Mouse (Mus musculus) embryonic fibroblast, embryonic 13.5 days (primary cell): ENCODE data around the gene Camta1. TPM values are rescaled to one million over a fixed set of nuclear protein-coding genes. Genes with fewer than 3 reads are reported as not detected.

Experiments
- H3K27ac ChIP-seq: 2 replicates; pipeline ENCODE4 v1.5.1; 2012; ENCODE audit warnings: low read length, control low read depth, inconsistent platforms; ENCODE audit not compliant: insufficient read depth
- H3K4me1 ChIP-seq: 2 replicates; pipeline ENCODE4 v1.6.1; 2011; ENCODE audit warnings: low read length; ENCODE audit not compliant: control insufficient read depth, insufficient read depth
- H3K4me3 ChIP-seq: 2 replicates; pipeline ENCODE4 v1.5.1; 2011; ENCODE audit warnings: mild to moderate bottlenecking, control low read depth, low read length; ENCODE audit not compliant: insufficient read depth
- CTCF ChIP-seq: IDR thresholded peaks from 2 replicates; pipeline ENCODE4 v1.5.1; 2011; ENCODE audit warnings: mild to moderate bottlenecking, control low read depth, low read length, moderate library complexity, borderline replicate concordance; ENCODE audit not compliant: insufficient read depth
- POLR2A ChIP-seq: IDR thresholded peaks from 2 replicates; pipeline ENCODE4 v1.6.1; 2011; ENCODE audit warnings: low read depth, mild to moderate bottlenecking, control low read depth, low read length, moderate library complexity
- polyA plus RNA-seq: library from polyadenylated mRNA; stranded (reverse); fragments of >200 nt; gene quantifications from 2 replicates; pipeline ENCODE4 v1.2.4, GENCODE M21; 2011; ENCODE audit warnings: low read depth; ENCODE audit not compliant: missing spikeins, insufficient read length

Camta1 gene
- polyA plus RNA-seq, 1 experiment: 53.4 TPM

DNA sequence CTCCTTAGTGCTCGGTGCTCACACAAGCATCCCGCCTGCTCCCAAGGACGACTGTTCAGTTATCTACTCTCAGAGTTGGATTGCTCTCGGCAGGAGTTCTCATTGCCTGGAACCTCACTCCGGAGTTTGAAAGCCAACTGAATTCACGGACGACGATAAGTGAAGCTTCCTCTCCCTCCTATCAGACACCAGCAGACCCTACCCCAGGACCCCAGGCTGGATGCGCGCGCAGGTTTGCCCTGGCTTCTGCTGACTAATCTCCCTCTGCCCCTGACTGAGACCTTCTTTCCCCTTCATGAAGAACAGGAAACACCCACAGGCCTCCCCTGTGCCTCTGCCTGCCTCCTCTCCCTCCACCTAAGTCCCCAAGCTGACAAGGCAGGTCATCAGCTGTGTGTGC lies 159.2 kb downstream of the Camta1 start:
- no peak overlapping the region for H3K27ac ChIP-seq
- TF ChIP-seq POLR2A (no peak), CTCF (no peak)
- H3K4me3 ChIP-seq: no peak overlapping the region
- no peaks in the 10 kb centered on the region for H3K4me1 ChIP-seq

DNA sequence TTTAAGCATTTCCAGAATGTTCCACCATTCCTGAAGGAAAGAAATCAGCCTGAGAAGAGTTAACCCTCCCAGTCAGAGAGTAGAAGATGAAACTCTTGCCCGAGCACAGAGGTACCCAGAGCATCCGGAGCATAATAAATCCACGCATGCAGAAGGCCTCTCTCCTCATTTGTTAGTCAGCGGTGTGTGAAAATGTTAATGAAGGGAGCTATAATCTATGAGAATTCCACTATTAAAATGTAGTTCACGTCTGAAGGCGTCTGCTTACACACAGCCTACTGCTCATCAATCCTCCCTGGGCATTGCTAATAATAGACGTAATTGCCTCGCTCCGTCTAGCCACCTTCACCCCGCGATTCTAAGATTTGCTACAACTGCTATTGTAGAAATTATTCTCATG lies 165.7 kb downstream of the Camta1 start:
- Histone ChIP-seq H3K4me3 (no peak overlapping the region), H3K27ac (no peak overlapping the region), H3K4me1 (no peaks in the 10 kb centered on the region)
- TF ChIP-seq CTCF: no peak
- TF ChIP-seq POLR2A: no peak

DNA sequence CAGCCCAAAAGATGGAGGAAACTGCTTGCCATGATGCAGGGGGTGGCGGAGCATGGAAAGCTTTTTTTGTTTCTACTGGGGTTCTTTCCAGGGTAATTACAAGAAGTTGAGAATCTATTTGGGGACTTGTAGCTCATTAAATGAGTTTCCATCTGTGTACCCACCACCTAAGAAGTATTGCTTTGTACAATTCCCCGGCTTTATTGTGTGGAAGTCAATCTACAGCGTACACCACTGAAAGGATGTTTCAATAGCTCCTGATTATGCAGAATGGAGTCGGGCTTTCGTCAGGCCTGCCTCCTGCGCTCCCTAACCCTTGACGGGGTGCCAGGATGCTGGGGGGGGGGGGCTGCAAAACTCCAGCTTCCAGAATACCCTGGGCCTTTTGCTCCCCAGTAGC lies 167.1 kb downstream of the Camta1 start:
- Histone ChIP-seq H3K27ac (no peak overlapping the region), H3K4me1 (no peaks in the 10 kb centered on the region), H3K4me3 (no peak overlapping the region)
- no peak for TF ChIP-seq CTCF
- no peak for TF ChIP-seq POLR2A

DNA sequence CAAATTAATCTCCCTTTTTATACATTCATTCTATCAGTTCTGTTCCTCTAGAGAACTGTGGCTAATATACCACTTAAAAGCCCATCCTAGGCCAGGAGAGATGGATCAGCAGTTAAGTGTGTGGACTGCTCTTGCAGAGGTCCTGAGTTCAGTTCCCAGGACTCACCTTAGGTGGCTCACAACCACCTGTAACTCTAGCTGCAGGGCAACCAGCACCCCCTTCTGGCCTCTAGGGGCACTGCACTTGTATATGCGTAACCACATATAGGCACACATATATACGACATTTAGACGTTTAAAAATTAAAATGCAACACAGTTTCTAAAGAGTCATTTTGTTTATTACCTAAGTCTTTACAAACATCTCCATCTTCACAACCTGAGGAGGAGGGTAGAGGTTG lies 167.6 kb downstream of the Camta1 start:
- Histone ChIP-seq H3K4me1 (no peaks in the 10 kb centered on the region), H3K27ac (no peak overlapping the region), H3K4me3 (no peak overlapping the region)
- TF ChIP-seq POLR2A (no peak), CTCF (no peak)

DNA sequence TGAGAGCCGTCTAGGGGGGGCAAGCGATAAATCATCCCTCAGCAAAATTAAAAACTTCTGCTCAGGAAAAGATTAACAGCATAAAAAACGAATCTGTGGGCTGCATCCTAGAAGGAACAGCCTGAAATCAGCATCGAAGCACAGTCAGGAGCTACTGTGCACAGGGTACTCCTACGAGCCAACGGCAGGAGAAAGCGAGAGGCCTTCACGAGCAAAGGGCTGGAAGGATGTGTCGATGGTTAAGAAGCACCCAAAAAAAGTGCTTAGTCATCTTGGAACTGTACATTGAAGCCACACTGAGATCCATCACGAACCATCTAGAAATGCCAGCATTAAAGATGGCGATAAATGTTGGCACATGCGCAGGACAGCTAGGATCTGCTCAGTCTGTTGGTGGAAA lies 171.6 kb downstream of the Camta1 start:
- no peak overlapping the region for H3K27ac ChIP-seq
- H3K4me1 ChIP-seq: no peaks in the 10 kb centered on the region
- TF ChIP-seq CTCF (no peak), POLR2A (no peak)
- H3K4me3 ChIP-seq: no peak overlapping the region

DNA sequence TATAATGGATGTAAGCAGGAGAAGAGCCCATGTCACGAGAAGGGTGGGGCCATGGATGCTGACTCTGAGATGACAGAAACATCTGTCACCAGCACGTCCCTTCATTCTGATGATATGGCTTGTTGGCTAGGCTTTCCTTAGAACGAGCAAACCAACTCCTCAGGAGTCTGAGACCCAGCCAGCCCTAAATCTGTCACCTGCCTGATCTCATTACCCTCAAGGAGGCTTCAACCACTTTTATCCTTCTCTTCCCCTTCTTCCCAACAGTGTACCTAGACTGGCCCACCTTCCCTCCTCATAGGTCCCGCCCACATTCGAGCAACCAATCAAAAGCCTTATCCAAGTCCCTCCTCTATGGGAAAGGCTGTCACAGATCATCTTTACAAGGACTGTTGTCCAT lies 173.5 kb downstream of the Camta1 start:
- Histone ChIP-seq H3K4me1 (no peaks in the 10 kb centered on the region), H3K27ac (no peak overlapping the region), H3K4me3 (no peak overlapping the region)
- TF ChIP-seq POLR2A (no peak), CTCF (no peak)

DNA sequence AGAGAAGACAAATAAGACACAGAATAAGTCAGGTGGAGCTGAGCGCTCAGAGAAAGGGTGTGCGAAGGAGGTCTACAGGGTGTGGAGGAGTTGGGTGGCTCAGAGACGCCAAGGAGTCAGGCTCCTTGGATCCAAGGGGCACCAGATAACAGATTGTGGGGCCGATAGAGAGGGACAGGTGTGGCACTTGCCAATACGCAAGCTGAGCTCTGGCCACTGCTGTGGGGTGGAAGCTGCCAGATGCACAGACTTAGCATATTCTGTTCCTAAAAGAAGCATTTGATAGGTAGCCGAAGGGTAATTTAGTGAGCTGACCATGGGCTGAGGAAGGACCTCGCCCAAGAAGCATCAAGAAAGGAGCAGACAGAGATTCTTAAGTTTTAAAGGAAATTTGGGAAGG lies 177.1 kb downstream of the Camta1 start:
- no peak overlapping the region for H3K27ac ChIP-seq
- no peak overlapping the region for H3K4me3 ChIP-seq
- no peak for TF ChIP-seq CTCF
- no peak for TF ChIP-seq POLR2A
- H3K4me1 ChIP-seq: no peaks in the 10 kb centered on the region

DNA sequence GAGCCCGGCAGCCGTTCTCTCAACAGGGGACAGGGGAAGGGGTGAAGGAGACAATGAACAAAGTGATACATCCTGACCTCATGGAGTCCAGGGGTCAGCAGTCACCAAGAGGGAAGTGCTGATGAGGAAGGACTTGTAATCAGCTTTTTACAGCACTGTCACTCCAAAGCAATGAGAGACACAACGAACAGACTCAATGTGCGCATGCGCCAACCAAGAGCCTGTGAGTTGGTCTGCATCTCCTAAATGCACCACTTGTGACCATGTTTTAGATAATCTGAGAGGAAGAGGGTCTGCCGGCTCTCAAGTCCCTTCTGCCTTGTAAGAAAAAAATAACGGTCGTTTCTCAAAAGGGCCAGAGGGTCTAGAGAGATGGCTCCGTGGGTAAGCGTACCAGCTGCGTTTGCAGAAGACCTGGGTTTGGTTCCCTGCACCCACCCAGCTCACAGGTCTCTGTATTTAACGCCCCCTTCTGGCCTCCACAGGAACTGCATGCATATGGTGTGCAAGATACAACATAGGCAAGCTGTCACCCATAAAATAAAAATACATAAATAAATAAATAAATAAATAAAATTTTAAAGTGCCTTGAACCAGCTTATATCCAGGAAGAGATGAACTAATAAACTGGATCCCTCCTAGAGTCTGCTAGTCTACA lies 178.7 kb downstream of the Camta1 start:
- no peak overlapping the region for H3K4me3 ChIP-seq
- H3K27ac ChIP-seq: no peak overlapping the region
- TF ChIP-seq CTCF: no peak
- no peak for TF ChIP-seq POLR2A
- H3K4me1 ChIP-seq: no peaks in the 10 kb centered on the region

DNA sequence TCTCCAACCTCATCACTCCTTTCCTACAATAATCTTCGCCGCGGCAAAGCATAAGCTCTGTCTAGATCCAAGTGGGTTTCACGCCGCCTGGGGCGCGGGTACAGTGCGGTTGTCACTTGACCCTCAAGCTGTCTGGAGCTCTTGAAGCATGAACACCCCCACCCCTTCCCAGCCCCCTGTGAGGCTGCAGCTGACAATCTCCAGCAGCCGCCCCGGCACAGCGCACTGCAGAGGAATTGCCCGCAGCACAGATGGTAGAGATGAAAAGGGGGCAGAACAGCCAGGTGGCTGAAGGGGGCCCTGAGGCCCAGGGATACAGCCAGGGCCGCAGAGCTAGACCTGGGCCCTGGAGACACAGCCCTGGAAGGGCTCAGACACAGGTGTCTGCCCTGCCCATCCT lies 189.2 kb downstream of the Camta1 start:
- Histone ChIP-seq H3K27ac (no peak overlapping the region), H3K4me3 (no peak overlapping the region), H3K4me1 (no peaks in the 10 kb centered on the region)
- TF ChIP-seq CTCF (no peak), POLR2A (no peak)

DNA sequence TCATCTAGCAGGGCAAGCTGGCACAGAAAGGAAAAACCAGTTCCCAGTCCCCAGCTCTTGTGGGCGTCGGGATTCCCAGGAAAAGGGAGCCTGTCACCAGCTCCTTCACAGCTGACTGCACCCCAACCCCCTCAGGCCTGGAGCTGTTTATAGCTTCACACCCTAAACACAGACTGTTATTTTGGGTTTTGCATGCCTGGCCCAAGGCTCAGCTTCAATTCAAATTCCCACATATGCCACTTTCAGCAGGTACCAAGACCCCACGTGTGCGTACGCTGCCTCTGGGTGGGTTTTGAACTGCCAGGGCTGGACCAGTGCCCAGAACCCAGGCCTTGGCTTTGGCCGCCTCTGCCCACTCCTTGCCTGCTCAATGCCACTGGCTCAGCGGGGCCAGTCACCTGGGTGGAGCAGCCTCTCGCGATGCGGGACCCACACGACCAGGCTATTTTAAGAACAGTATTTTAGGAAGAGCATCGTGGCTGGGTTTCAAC lies 195.2 kb downstream of the Camta1 start:
- TF ChIP-seq POLR2A (no peak), CTCF (no peak)
- no peak overlapping the region for H3K27ac ChIP-seq
- H3K4me3 ChIP-seq: no peak overlapping the region
- no peaks in the 10 kb centered on the region for H3K4me1 ChIP-seq

DNA sequence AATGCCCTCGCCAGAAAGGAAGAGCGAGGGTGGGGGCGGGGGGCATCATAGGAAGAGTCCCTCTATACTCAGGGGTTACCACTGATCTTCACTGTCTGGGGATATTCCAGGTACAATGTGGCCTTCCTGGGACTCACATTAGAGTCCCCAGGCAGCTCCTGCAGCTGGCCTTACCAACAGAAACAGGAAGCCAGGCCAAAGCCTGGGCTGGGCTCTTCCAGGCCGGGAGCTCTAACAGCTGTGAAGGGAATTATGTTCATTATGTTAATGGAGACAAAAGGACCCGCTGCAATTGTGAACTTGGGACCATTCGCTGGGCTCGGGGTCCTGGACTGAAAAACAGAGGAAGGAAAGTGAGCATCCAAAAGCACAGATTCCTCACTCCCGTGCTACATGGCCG lies 200.2 kb downstream of the Camta1 start:
- H3K27ac ChIP-seq: no peak overlapping the region
- TF ChIP-seq POLR2A: no peak
- TF ChIP-seq CTCF: no peak
- H3K4me3 ChIP-seq: no peak overlapping the region
- H3K4me1 ChIP-seq: no peaks in the 10 kb centered on the region
